Mouse (Mus musculus) embryonic stem cell, embryonic (primary cell): ENCODE measurements around the gene Fbxw17.
"Not testable (repeated sequence)": the region's sequence is repeated elsewhere in the genome, so short reads cannot be mapped to it uniquely, and the experiment has no call there.

Experiments used
- CTCF ChIA-PET, 4 experiments: fragments of 300-600 bp in 2 of 4; fragments of 350-600 bp in 2 of 4; sonication (Branson Sonifier 250); formaldehyde crosslinking; loops; one replicate each; lab custom pipeline; 2022; ENCODE audit warnings: inconsistent platforms in 2 of 4; lab: Charles Lee
- POLR2A ChIA-PET, 4 experiments: fragments of 300-600 bp in 2 of 4; fragments of 350-600 bp in 2 of 4; sonication (Branson Sonifier 250); formaldehyde crosslinking; loops; one replicate each; lab custom pipeline; 2022; ENCODE audit warnings: antibody characterized with exemption in 4 of 4, inconsistent platforms in 1 of 4; lab: Charles Lee

The Fbxw17 gene

GRCm38 (mm10) chr13:50417389-50418183, at the start of gene Fbxw17:
TSS of gene Fbxw17 (plus strand) at chr13:50417864.
- ChIA-PET POLR2A (no interaction called here), CTCF (interaction anchor here in 1 of 4 experiments (0.6 kb wide), 1 partner anchor 1311 kb away, joined by 10 read pairs; no protein-coding TSS in a partner anchor)

GRCm38 (mm10) chr13:50372934-50373705, 44.5 kb upstream of the Fbxw17 start:
- CTCF ChIA-PET = not testable (repeated sequence)
- POLR2A ChIA-PET = interaction anchor here in 1 of 4 experiments (0.6 kb wide), 1 partner anchor 20 kb away, joined by 5 read pairs; no protein-coding TSS in a partner anchor

GRCm38 (mm10) chr13:50389146-50389545, 28.5 kb upstream of the Fbxw17 start:
- CTCF ChIA-PET, POLR2A ChIA-PET: not testable (repeated sequence)

- POLR2A ChIA-PET = no interaction called here
Measured at GRCm38 (mm10) chr13:50418421-50418820, 757 bp downstream of the Fbxw17 start.

GRCm38 (mm10) chr13:50423625-50424209, 6.1 kb downstream of the Fbxw17 start:
- ChIA-PET POLR2A (no interaction called here), CTCF (no interaction called here)

More at GRCm38 (mm10) chr13:50418421-50418820, 757 bp downstream of the Fbxw17 start:
- CTCF ChIA-PET = no interaction called here

GRCm38 (mm10) chr13:50424517-50424916, 6.9 kb downstream of the Fbxw17 start:
- ChIA-PET CTCF (no interaction called here), POLR2A (no interaction called here)

- ChIA-PET CTCF (no interaction called here), POLR2A (no interaction called here)
Measured at GRCm38 (mm10) chr13:50426686-50427085, 9.0 kb downstream of the Fbxw17 start.

- ChIA-PET POLR2A (interaction anchor here in 1 of 4 experiments (0.6 kb wide), 1 partner anchor 11 kb away, joined by 4 read pairs; no protein-coding TSS in a partner anchor), CTCF (no interaction called here)
Measured at GRCm38 (mm10) chr13:50443812-50444211, 26.1 kb downstream of the Fbxw17 start, which contains the start of gene Gm47429. TSS of gene Gm47429 (minus strand) at chr13:50443912.

GRCm38 (mm10) chr13:50445261-50445660, 27.6 kb downstream of the Fbxw17 start:
- POLR2A ChIA-PET = interaction anchor here in 1 of 4 experiments (1.1 to 1.4 kb wide), 2 partner anchors 15 to 17 kb away, joined by 4 to 5 read pairs; no protein-coding TSS in a partner anchor
- CTCF ChIA-PET = no interaction called here

GRCm38 (mm10) chr13:50452266-50452665, 34.6 kb downstream of the Fbxw17 start:
- POLR2A ChIA-PET, CTCF ChIA-PET: not testable (repeated sequence)

GRCm38 (mm10) chr13:50453426-50453825, 35.8 kb downstream of the Fbxw17 start:
- ChIA-PET CTCF (interaction anchor here in 1 of 4 experiments (1.5 kb wide), 1 partner anchor 11 kb away, joined by 4 read pairs; no protein-coding TSS in a partner anchor), POLR2A (interaction anchor here in 1 of 4 experiments (1.3 kb wide), 1 partner anchor 11 kb away, joined by 4 read pairs; no protein-coding TSS in a partner anchor)

- CTCF ChIA-PET = not testable (repeated sequence)
- POLR2A ChIA-PET = interaction anchor here in 1 of 4 experiments (1.1 kb wide), 1 partner anchor 16 kb away, joined by 4 read pairs; no protein-coding TSS in a partner anchor
Measured at GRCm38 (mm10) chr13:50460433-50460832, 42.8 kb downstream of the Fbxw17 start.

- POLR2A ChIA-PET = interaction anchor here in 2 of 4 experiments (0.6 to 1.1 kb wide), 2 partner anchors 12 to 1337 kb away, joined by 3 to 4 read pairs; no protein-coding TSS in a partner anchor
- CTCF ChIA-PET = interaction anchor here in 2 of 4 experiments (0.5 to 0.8 kb wide), 3 partner anchors 11 to 366 kb away, joined by 3 to 4 read pairs (median 3); no protein-coding TSS in a partner anchor
Measured at GRCm38 (mm10) chr13:50464621-50465562, 47.2 kb downstream of the Fbxw17 start.

- ChIA-PET POLR2A (no interaction called here), CTCF (no interaction called here)
Measured at GRCm38 (mm10) chr13:50467007-50467406, 49.3 kb downstream of the Fbxw17 start, which contains the start of gene Nutm2. TSS of gene Nutm2 (plus strand) at chr13:50467307.
